Mouse (Mus musculus): ENCODE measurements around the gene Cdk14.

Gene Cdk14

GRCm38 (mm10) chr5:5305286-5305685 is 114.8 kb downstream of the Cdk14 start:
- DNase-seq, result no peak

GRCm38 (mm10) chr5:5303102-5303670 is 116.9 kb downstream of the Cdk14 start:
- DNase-seq, result no peak

GRCm38 (mm10) chr5:5301571-5302079 is 118.5 kb downstream of the Cdk14 start:
- no peak for DNase-seq

- no peak for DNase-seq
Observed at GRCm38 (mm10) chr5:5300998-5301397, 119.1 kb downstream of the Cdk14 start.

- no peak for DNase-seq
Observed at GRCm38 (mm10) chr5:5300290-5300689, 119.8 kb downstream of the Cdk14 start.

GRCm38 (mm10) chr5:5297222-5297621 is 122.9 kb downstream of the Cdk14 start:
- no peak for DNase-seq

- no peak for DNase-seq
Observed at GRCm38 (mm10) chr5:5296773-5297172, 123.3 kb downstream of the Cdk14 start.

GRCm38 (mm10) chr5:5292830-5293542 is 127.1 kb downstream of the Cdk14 start:
- DNase-seq, result no peak

GRCm38 (mm10) chr5:5291321-5291991 is 128.7 kb downstream of the Cdk14 start:
- no peak for DNase-seq

GRCm38 (mm10) chr5:5290714-5291113 is 129.4 kb downstream of the Cdk14 start:
- no peak for DNase-seq

GRCm38 (mm10) chr5:5285876-5286275 is 134.2 kb downstream of the Cdk14 start:
- no peak for DNase-seq

GRCm38 (mm10) chr5:5284531-5284930 is 135.6 kb downstream of the Cdk14 start:
- DNase-seq, result no peak

GRCm38 (mm10) chr5:5283756-5284430 is 136.2 kb downstream of the Cdk14 start:
- no peak for DNase-seq

- no peak for DNase-seq
Observed at GRCm38 (mm10) chr5:5282425-5282824, 137.7 kb downstream of the Cdk14 start.

GRCm38 (mm10) chr5:5275321-5275720 is 144.8 kb downstream of the Cdk14 start:
- no peak for DNase-seq

GRCm38 (mm10) chr5:5274318-5274717 is 145.8 kb downstream of the Cdk14 start:
- DNase-seq, result no peak

- DNase-seq, result no peak
Observed at GRCm38 (mm10) chr5:5266787-5267126, 153.4 kb downstream of the Cdk14 start.

- peak; percentile 62 to 64 for DNase-seq
Observed at GRCm38 (mm10) chr5:5265861-5266786, 154.0 kb downstream of the Cdk14 start.

- no peak for DNase-seq
Observed at GRCm38 (mm10) chr5:5265401-5265841, 154.7 kb downstream of the Cdk14 start.

- no peak for DNase-seq
Observed at GRCm38 (mm10) chr5:5264712-5265111, 155.4 kb downstream of the Cdk14 start.

- DNase-seq, result no peak
Observed at GRCm38 (mm10) chr5:5261725-5262296, 158.3 kb downstream of the Cdk14 start.
